8 mouse cellular contexts compared by ENCODE assay signal in genomic region chr10:80855749-80856073, GRCm38 (mm10). TPM values are rescaled to one million over a fixed set of nuclear protein-coding genes. Genes with fewer than 3 reads are reported as not detected.
DNase-seq lines count a peak whose midpoint lies in the region; ATAC-seq and TF ChIP-seq lines count a peak whose summit lies in the region.

No protein-coding gene starts in this region.

- peaks cover 19% of the 10 kb centered on the region for H3K4me1 ChIP-seq in forebrain, postnatal 0 days (ENCODE audit: insufficient read depth)

- DNase-seq in kidney, postnatal 4 days = peak; percentile 17 to 23
- DNase-seq in kidney, adult 9 months = no peak
- DNase-seq in c-Kit-negative CD71-positive TER-119-positive erythroid progenitor cells, embryonic 14.5 days (ENCODE audit: low read depth, low spot score) = peak; percentile 46
- no peak for DNase-seq in forebrain, postnatal 0 days
- DNase-seq in left cerebral cortex, postnatal 10 days (ENCODE audit: extremely low spot score in 1 of 2, low spot score in 2 of 2) = no peak
- DNase-seq in left cerebral cortex, postnatal 4 days = no peak
- DNase-seq in urinary bladder, postnatal 36 days (ENCODE audit: low spot score in 2 of 2) = no peak

- peaks cover 57% of the 10 kb centered on the region for H3K79me2 ChIP-seq in macrophage (ENCODE audit: inconsistent target)

- H3K9ac ChIP-seq in forebrain, postnatal 0 days = peak overlapping the region; percentile 85

- intact Hi-C loops in left cerebral cortex, postnatal 10 days (cut with DNase I) = no loop called here
- intact Hi-C loops in left cerebral cortex, postnatal 4 days (cut with DNase I) = no loop called here

- TF ChIP-seq CTCF in forebrain, postnatal 0 days (IDR thresholded peaks at IDR 0.05; ENCODE audit: low read depth) = no peak

- H3K27ac ChIP-seq in forebrain, postnatal 0 days (ENCODE audit: low read depth, low read length) = no peak overlapping the region
- no peak overlapping the region for H3K27ac ChIP-seq in macrophage

- H3K9me3 ChIP-seq in forebrain, postnatal 0 days (ENCODE audit: low read length) = no peaks in the 10 kb centered on the region

- H3K36me3 ChIP-seq in forebrain, postnatal 0 days (ENCODE audit: insufficient read depth) = peaks cover 22% of the 10 kb centered on the region
- 0 out of 2 replicates have a peak, but pooled peaks cover 5% of the 10 kb centered on the region for H3K36me3 ChIP-seq in macrophage (ENCODE audit: inconsistent target)

- peak overlapping the region; percentile 100 for H3K4me2 ChIP-seq in forebrain, postnatal 0 days (ENCODE audit: low read depth)

- H3K4me3 ChIP-seq in forebrain, postnatal 0 days (ENCODE audit: low read depth, low read length) = peak overlapping the region; percentile 73
- peak overlapping the region; percentile 33 for H3K4me3 ChIP-seq in macrophage (ENCODE audit: inconsistent target)

- H3K27me3 ChIP-seq in forebrain, postnatal 0 days (ENCODE audit: insufficient read depth, low read length) = no peaks in the 10 kb centered on the region

- ATAC-seq in forebrain, postnatal 0 days = no peak

- WGBS in forebrain, postnatal 0 days = 16% methylated on average over 11 of the region's 11 CpGs
- whole genome bisulfite sequencing in macrophage (ENCODE audit: missing documents) = 36% methylated on average over 11 of the region's 11 CpGs

RNA-seq across cellular contexts. Expression of gene Sppl2b, which starts 0.6 kb away (rescaled TPM):
- 79.2 and 90.3 TPM in 2 replicates for total RNA-seq in forebrain, postnatal 0 days (2014; rRNA removed)
- 64.6 and 74.4 TPM in 2 replicates for polyA plus RNA-seq in forebrain, postnatal 0 days (2015; fragmentation: Nextera tagmentation; extraction: Ambion mirVana)
- total RNA-seq in macrophage (2018; cell fraction: chromatin; rRNA removed) = 10 to 100 TPM; 12.6 to 64.3 (median 37.0) TPM
- total RNA-seq in macrophage (2018; cell fraction: cytosol; rRNA removed) = 10 to 100 TPM in 22 of 26 experiments, 1 to 10 TPM in 4; 8.0 to 19.2 (median 12.6) TPM
- 10 to 100 TPM in 23 of 26 experiments, 1 to 10 TPM in 3; 8.5 to 52.1 (median 25.6) TPM for total RNA-seq in macrophage (2018; cell fraction: nucleus; rRNA removed)
- polyA plus RNA-seq in macrophage (2018) = 8.7 to 16.8 TPM (median 15.4 TPM) in 3 replicates
- 10 to 100 TPM; 81.5 to 90.2 TPM for total RNA-seq in left cerebral cortex, postnatal 10 days (2021)
- 10 to 100 TPM; 77.4 to 86.2 TPM for total RNA-seq in left cerebral cortex, postnatal 4 days (2021)

RNA-seq across cellular contexts. Expression of gene Lsm7, which starts 0.7 kb away (rescaled TPM):
- total RNA-seq in forebrain, postnatal 0 days (2014; rRNA removed) = 158 and 292 TPM in 2 replicates
- 306 and 392 TPM in 2 replicates for polyA plus RNA-seq in forebrain, postnatal 0 days (2015; fragmentation: Nextera tagmentation; extraction: Ambion mirVana)
- 10 to 100 TPM in 16 of 26 experiments, 1 to 10 TPM in 10; 3.6 to 37.9 (median 18.6) TPM for total RNA-seq in macrophage (2018; cell fraction: chromatin; rRNA removed)
- total RNA-seq in macrophage (2018; cell fraction: cytosol; rRNA removed) = 10 to 100 TPM; 38.9 to 70.0 (median 54.6) TPM
- 10 to 100 TPM in 22 of 26 experiments, 1 to 10 TPM in 4; 7.5 to 44.7 (median 17.3) TPM for total RNA-seq in macrophage (2018; cell fraction: nucleus; rRNA removed)
- polyA plus RNA-seq in macrophage (2018) = 32.4 to 122 TPM (median 57.0 TPM) in 3 replicates
- total RNA-seq in left cerebral cortex, postnatal 10 days (2021) = 10 to 100 TPM; 51.1 to 57.3 TPM
- total RNA-seq in left cerebral cortex, postnatal 4 days (2021) = 10 to 100 TPM; 62.0 to 67.4 TPM

RNA-seq across cellular contexts. Expression of gene Lingo3, which starts 11.9 kb away (rescaled TPM):
- total RNA-seq in forebrain, postnatal 0 days (2014; rRNA removed) = 23.3 and 23.7 TPM in 2 replicates
- polyA plus RNA-seq in forebrain, postnatal 0 days (2015; fragmentation: Nextera tagmentation; extraction: Ambion mirVana) = 18.5 and 20.3 TPM in 2 replicates
- not detected for total RNA-seq in macrophage (2018; cell fraction: chromatin; rRNA removed)
- not detected for total RNA-seq in macrophage (2018; cell fraction: cytosol; rRNA removed)
- not detected for total RNA-seq in macrophage (2018; cell fraction: nucleus; rRNA removed)
- polyA plus RNA-seq in macrophage (2018) = not detected in 3 replicates
- 10 to 100 TPM; 25.4 to 30.9 TPM for total RNA-seq in left cerebral cortex, postnatal 10 days (2021)
- 10 to 100 TPM; 21.4 to 24.6 TPM for total RNA-seq in left cerebral cortex, postnatal 4 days (2021)

RNA-seq across cellular contexts. Expression of gene Tmprss9, which starts 15.9 kb away (rescaled TPM):
- total RNA-seq in forebrain, postnatal 0 days (2014; rRNA removed) = 0.08 and 0.33 TPM in 2 replicates
- polyA plus RNA-seq in forebrain, postnatal 0 days (2015; fragmentation: Nextera tagmentation; extraction: Ambion mirVana) = 0.18 and 0.22 TPM in 2 replicates
- total RNA-seq in macrophage (2018; cell fraction: chromatin; rRNA removed) = not detected
- not detected for total RNA-seq in macrophage (2018; cell fraction: cytosol; rRNA removed)
- not detected for total RNA-seq in macrophage (2018; cell fraction: nucleus; rRNA removed)
- not detected in 3 replicates for polyA plus RNA-seq in macrophage (2018)
- under 1 TPM in 1 of 2 experiments, not detected in 1; 0.13 TPM for total RNA-seq in left cerebral cortex, postnatal 10 days (2021)
- total RNA-seq in left cerebral cortex, postnatal 4 days (2021) = under 1 TPM; 0.12 to 0.42 TPM

RNA-seq across cellular contexts. Expression of gene Oaz1, which starts 29.3 kb away (rescaled TPM):
- total RNA-seq in forebrain, postnatal 0 days (2014; rRNA removed) = 1,019 and 1,040 TPM in 2 replicates
- polyA plus RNA-seq in forebrain, postnatal 0 days (2015; fragmentation: Nextera tagmentation; extraction: Ambion mirVana) = 1,146 and 1,244 TPM in 2 replicates
- total RNA-seq in macrophage (2018; cell fraction: chromatin; rRNA removed) = 100 to 1,000 TPM in 5 of 26 experiments, 10 to 100 TPM in 21; 55.5 to 130 (median 89.1) TPM
- 100 to 1,000 TPM; 360 to 577 (median 437) TPM for total RNA-seq in macrophage (2018; cell fraction: cytosol; rRNA removed)
- total RNA-seq in macrophage (2018; cell fraction: nucleus; rRNA removed) = 100 to 1,000 TPM in 24 of 26 experiments, 10 to 100 TPM in 2; 94.0 to 194 (median 134) TPM
- polyA plus RNA-seq in macrophage (2018) = 170 to 604 TPM (median 522 TPM) in 3 replicates
- 100 to 1,000 TPM; 414 to 433 TPM for total RNA-seq in left cerebral cortex, postnatal 10 days (2021)
- total RNA-seq in left cerebral cortex, postnatal 4 days (2021) = 100 to 1,000 TPM; 393 to 396 TPM

Comparison
In these comparisons a context has a peak if more than half of its experiments do, and no peak if none do; other contexts are left out.
1. DNase-seq: peak in kidney, postnatal 4 days (2 of 2) and c-Kit-negative CD71-positive TER-119-positive erythroid progenitor cells, embryonic 14.5 days (single experiment); none in kidney, adult 9 months (single experiment), forebrain, postnatal 0 days (single experiment), left cerebral cortex, postnatal 10 days (0 of 2), left cerebral cortex, postnatal 4 days (single experiment) and urinary bladder, postnatal 36 days (0 of 2).